Mouse (Mus musculus): Measurements from ENCODE around the gene Rnf123. TPM values are rescaled to one million over a fixed set of nuclear protein-coding genes. Genes with fewer than 3 reads are reported as not detected.
A peak's percentile ranks its signal among the peaks of the same experiment; 100 is the strongest.
"Not testable (repeated sequence)": the region's sequence is repeated elsewhere in the genome, so short reads cannot be mapped to it uniquely, and the experiment has no call there.

Rnf123 gene
- polyA plus RNA-seq, 1 experiment from 2014 or later: 41.2 TPM

DNA sequence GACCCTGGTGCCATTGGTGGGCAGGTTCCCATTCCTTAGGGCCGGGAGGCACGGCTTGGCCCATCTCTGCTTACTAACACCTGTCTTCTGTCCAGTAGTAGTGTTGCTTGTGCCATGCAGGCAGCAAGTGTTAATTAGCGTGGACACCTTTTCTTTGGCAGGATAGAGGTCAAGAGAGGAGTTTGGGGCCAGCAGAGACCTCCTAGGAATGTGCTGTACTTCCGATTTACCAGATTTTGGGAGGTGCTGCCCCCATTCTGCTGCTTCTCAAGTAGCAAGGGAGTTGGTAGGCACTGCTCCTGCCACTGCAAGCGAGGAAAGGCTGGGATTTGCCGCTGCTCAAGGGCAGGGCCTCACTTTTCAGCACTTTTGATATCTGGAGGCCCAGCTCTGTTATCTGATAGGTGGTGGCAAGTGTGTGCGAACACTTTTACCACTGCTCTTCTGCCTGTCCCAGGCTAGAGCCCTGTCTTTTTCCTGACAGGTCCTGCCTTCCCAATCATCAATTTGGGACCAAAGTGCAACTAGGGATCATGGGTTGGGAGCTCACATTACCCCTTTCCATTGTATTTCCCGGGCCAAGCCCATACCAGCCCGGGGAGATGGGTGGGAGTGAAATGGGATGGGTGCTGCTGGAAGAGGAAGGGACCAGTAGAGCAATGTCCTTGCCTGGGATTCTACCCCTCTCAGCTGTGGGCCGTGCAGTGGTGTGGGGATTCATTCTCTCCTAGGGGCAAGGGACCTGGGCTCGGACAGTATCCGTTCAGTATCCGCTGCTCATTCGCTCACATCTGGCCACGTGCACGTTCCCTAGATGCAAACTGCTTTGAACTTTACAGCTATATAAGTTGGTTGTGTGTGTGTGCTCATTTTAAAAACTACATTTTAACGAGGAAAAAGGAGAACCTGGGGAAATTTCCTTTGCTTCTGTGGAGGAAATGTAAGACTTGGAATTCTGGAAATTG, 35.3 kb downstream of the Rnf123 start:
- Histone ChIP-seq H3K27me3 (no peaks in the 10 kb centered on the region), H3K4me1 (peaks cover 31% of the 10 kb centered on the region), H3K4me2 (peak overlapping the region; percentile 91), H3K27ac (0 out of 2 replicates have a peak overlapping the region, but pooled peaks have one; percentile 42), H3K36me3 (replicated peaks) (peaks cover 63% of the 10 kb centered on the region), H3K9me3 (no peaks in the 10 kb centered on the region), H3K9ac (peak overlapping the region; percentile 64), H3K4me3 (replicated peaks) (peak overlapping the region; percentile 64)
- 58% methylated on average over 17 of the region's 17 CpGs for WGBS
- ATAC-seq (ENCODE audit: low FRiP score): no peak

DNA sequence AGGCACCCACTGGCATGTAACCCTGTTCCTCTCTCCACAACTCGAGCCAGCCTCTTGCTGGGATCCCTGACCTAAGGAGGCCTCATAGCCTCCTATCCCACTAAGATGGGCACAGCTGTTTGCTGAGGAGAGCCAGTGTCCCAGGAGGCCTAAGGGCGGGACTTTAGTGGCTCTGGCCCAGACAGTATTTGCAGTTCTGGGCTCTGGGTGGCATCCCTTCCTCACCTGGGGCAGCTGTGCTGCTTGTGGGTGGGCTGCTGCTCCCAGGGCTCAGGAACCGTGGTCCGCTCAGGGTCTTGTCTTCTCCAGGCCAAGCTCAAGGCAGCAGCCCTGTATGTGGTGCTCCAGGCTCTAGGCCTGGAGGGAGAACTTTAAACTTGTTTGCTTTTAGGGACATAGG, 36.6 kb downstream of the Rnf123 start:
- H3K4me2 ChIP-seq: no peak overlapping the region
- 91% methylated on average over 4 of the region's 4 CpGs for WGBS
- H3K9ac ChIP-seq: no peak overlapping the region
- no peak overlapping the region for H3K27ac ChIP-seq
- no peak overlapping the region for H3K4me3 ChIP-seq (replicated peaks)
- ATAC-seq (ENCODE audit: low FRiP score): no peak
- peaks cover 24% of the 10 kb centered on the region for H3K4me1 ChIP-seq
- peaks cover 68% of the 10 kb centered on the region for H3K36me3 ChIP-seq (replicated peaks)
- H3K27me3 ChIP-seq: no peaks in the 10 kb centered on the region
- H3K9me3 ChIP-seq: no peaks in the 10 kb centered on the region

DNA sequence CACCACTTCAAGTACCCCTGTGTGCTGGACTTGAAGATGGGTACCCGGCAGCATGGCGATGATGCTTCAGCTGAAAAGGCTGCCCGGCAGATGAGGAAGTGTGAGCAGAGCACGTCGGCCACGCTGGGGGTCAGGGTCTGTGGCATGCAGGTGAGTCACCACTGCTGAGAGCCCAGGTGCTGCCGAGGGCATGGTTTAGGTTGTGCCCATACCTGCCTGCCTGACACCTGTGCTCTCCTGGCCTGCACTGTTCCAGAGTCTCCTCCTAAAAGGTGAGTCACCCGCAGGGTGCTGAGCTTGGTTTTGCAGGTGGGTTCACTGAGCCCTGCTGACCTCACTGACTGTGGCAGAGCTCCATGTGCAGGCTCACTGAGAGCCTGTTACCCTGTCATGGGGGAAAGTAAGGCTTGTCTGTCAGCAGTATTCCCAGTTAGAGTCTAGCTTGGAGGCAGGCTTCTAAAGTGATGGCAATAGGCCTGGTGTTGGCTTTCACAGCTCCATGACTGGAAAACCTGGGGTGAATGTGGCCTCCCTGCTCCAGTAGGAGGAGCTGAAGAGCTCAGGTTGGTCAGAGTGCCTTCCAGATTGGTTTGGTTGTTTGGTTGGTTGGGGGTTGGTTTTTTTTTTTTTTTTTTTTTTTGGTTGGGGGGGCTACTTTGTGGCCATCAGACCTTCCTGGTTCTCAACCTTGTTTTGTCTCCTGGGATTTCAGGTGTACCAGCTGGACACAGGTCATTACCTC, 38.2 kb downstream of the Rnf123 start:
- H3K4me3 ChIP-seq (replicated peaks): no peak overlapping the region
- H3K27me3 ChIP-seq: no peaks in the 10 kb centered on the region
- no peak for ATAC-seq (ENCODE audit: low FRiP score)
- WGBS: 93% methylated on average over 8 of the region's 8 CpGs
- no peaks in the 10 kb centered on the region for H3K9me3 ChIP-seq
- H3K27ac ChIP-seq: no peak overlapping the region
- H3K9ac ChIP-seq: no peak overlapping the region
- no peak overlapping the region for H3K4me2 ChIP-seq
- H3K36me3 ChIP-seq (replicated peaks): peaks cover 66% of the 10 kb centered on the region
- H3K4me1 ChIP-seq: peaks cover 17% of the 10 kb centered on the region

DNA sequence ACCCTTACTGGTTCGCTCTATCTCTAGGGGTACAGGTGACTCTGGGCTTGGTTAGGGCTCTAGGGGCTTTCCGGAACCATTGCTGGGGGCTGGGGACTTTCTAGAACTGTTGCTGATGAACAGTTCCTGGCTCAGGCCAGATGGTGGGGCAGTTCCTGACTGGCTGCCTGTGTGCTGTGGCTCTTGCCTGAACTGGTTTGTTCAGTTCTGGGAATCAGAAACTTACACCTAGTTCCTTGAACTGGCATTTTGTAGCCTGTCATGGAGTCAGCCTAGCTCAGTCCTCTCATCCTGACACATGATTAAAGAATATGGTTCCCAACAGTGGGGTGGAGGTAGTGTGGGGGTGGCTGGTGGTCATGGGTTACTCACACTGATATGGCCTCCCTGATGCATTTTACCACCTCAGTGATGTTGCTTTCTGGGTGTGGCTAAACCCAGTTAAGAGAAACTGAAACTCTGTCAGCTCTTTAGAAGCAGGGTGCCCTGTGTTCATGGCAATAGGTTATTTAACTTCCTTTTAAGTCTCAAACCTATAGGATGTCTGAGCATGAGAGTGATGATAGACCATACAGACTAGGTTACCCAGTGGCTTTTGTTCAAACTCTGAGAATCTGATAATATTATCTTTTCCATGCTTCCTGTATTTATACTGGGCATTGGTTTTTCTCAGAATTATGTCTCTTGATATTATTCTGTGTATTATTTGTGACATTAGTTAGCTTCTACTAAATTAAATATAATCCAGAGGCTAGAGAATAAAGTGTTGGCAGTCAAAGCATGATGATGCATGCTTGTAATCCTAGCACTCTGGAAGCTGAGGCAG, 47.6 kb downstream of the Rnf123 start:
- Histone ChIP-seq H3K4me2 (no peak overlapping the region), H3K27ac (no peak overlapping the region), H3K9ac (no peak overlapping the region), H3K4me3 (replicated peaks) (no peak overlapping the region), H3K9me3 (no peaks in the 10 kb centered on the region), H3K27me3 (no peaks in the 10 kb centered on the region), H3K4me1 (no peaks in the 10 kb centered on the region), H3K36me3 (replicated peaks) (peaks cover 50% of the 10 kb centered on the region)
- WGBS: 87% methylated on average over 2 of the region's 2 CpGs
- no peak for ATAC-seq (ENCODE audit: low FRiP score)

DNA sequence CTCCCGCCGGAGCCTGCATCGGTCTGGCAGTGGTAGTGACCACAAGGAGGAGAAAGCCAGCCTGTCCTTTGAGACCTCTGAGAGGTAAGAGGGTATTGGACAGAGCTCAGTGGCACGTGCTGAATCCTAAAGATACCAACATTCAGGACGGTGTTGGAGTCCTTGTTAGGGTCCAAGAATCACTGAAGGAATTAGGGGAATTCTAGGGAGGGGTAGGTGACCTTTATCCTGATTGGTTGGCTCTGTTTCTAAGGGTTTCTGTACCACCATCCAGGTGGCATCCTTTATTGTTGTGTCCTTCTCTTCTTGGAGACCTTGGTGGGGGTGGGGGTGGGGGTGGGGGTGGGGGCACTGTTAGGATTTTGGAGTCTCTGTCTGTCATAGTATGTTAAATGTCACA, 51.0 kb downstream of the Rnf123 start:
- Histone ChIP-seq H3K27me3 (no peaks in the 10 kb centered on the region), H3K4me3 (replicated peaks) (no peak overlapping the region), H3K9ac (no peak overlapping the region), H3K27ac (no peak overlapping the region), H3K4me2 (no peak overlapping the region), H3K4me1 (no peaks in the 10 kb centered on the region), H3K36me3 (replicated peaks) (peaks cover 50% of the 10 kb centered on the region), H3K9me3 (no peaks in the 10 kb centered on the region)
- 94% methylated on average over 5 of the region's 5 CpGs for WGBS
- no peak for ATAC-seq (ENCODE audit: low FRiP score)

DNA sequence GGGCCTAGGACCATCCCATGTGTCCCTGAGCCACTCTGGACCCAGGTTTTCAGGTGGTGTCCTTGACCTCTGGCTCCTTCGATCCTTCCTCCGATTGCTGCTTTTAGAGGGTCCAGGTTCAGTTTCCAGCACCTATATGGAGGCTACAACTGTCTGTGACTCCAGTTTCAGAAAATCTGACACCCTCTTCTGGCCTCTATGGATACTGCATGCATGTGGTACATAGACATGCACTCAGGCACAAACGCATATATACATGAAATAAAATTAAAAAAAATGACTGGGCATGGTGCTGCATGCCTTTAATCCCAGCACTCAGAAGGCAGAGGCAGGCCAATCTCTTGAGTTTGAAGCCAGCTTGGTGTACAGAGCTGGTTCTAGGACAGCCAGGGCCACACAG, 55.3 kb downstream of the Rnf123 start:
- Histone ChIP-seq H3K27me3 (no peaks in the 10 kb centered on the region), H3K4me1 (no peaks in the 10 kb centered on the region), H3K27ac (no peak overlapping the region), H3K4me2 (no peak overlapping the region), H3K4me3 (replicated peaks) (no peak overlapping the region), H3K9me3 (no peaks in the 10 kb centered on the region), H3K9ac (no peak overlapping the region), H3K36me3 (replicated peaks) (peaks cover 51% of the 10 kb centered on the region)
- 95% methylated on average over 3 of the region's 3 CpGs for WGBS
- no peak for ATAC-seq (ENCODE audit: low FRiP score)

DNA sequence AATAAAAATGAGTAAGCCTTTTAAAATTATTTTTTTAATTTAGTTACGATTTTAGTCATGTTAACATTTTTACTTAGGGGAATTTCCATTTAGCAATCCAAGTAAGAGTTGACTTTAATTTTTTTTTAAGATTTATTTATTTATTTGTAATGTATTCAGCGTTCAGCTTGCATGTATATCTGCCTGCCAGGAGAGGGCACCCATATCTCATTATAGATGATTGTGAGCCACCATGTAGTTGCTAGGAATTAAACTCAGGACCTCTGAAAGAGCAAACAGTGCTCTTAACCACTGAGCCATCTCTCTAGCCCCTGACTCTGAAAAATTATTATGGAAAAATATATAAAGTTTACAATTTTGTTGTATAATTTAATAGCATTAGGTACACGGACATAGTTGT, 56.6 kb downstream of the Rnf123 start:
- H3K4me3 ChIP-seq (replicated peaks): no peak overlapping the region
- no peaks in the 10 kb centered on the region for H3K9me3 ChIP-seq
- H3K36me3 ChIP-seq (replicated peaks): peaks cover 41% of the 10 kb centered on the region
- no peak for ATAC-seq (ENCODE audit: low FRiP score)
- no peak overlapping the region for H3K27ac ChIP-seq
- H3K4me1 ChIP-seq: no peaks in the 10 kb centered on the region
- H3K9ac ChIP-seq: no peak overlapping the region
- no peak overlapping the region for H3K4me2 ChIP-seq
- WGBS: 91% methylated on average over 3 of the region's 3 CpGs
- H3K27me3 ChIP-seq: no peaks in the 10 kb centered on the region

DNA sequence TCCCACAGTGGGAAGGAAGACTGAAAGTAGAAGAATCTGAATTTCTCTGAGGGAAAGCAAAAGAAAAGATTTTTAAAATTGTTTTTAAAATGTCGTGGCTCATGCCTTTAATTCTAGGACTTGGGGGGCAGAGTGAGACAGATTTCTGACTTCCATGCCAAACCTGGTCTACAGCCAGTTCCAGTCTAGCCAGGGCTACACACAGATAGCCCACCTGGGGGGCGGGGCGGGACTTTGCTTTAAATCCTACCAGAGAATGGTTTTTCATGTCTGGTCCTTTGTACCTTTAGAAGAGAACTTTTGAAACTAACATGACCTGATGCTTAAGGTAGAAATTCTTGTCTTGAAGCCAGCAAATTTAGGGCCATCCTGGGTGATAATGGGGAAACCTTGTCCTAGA, 59.9 kb downstream of the Rnf123 start:
- Histone ChIP-seq H3K27ac (no peak overlapping the region), H3K4me2 (no peak overlapping the region), H3K9me3 (no peaks in the 10 kb centered on the region), H3K4me3 (replicated peaks) (no peak overlapping the region), H3K4me1 (no peaks in the 10 kb centered on the region), H3K36me3 (replicated peaks) (peaks cover 30% of the 10 kb centered on the region), H3K27me3 (no peaks in the 10 kb centered on the region), H3K9ac (no peak overlapping the region)
- ATAC-seq (ENCODE audit: low FRiP score): no peak
- 87% methylated on average over 3 of the region's 3 CpGs for WGBS

DNA sequence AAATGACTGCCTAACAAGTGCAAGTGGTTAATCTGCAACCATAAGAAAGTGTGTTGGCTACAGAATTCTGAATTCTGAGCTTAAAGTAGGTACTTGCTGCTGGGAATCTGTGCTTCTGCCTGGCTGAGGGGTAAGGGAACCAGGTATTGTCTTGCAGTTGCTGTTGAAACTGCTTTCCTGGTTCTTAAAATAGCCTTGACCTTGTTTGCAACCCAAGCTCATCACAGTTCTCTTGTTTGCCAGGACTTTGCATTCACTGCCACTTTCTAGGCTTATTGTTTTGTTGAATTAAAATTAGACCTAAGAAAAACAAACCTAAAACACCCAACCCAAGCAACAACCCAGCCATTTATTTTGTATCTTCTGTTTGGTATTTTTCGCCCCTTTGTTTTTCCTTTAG, 62.4 kb downstream of the Rnf123 start:
- Histone ChIP-seq H3K9me3 (no peaks in the 10 kb centered on the region), H3K27me3 (no peaks in the 10 kb centered on the region), H3K4me1 (no peaks in the 10 kb centered on the region), H3K4me3 (replicated peaks) (no peak overlapping the region), H3K27ac (no peak overlapping the region), H3K36me3 (replicated peaks) (peaks cover 13% of the 10 kb centered on the region), H3K9ac (no peak overlapping the region), H3K4me2 (no peak overlapping the region)
- no peak for ATAC-seq (ENCODE audit: low FRiP score)
- 91% methylated on average over 1 of the region's 1 CpGs for WGBS

DNA sequence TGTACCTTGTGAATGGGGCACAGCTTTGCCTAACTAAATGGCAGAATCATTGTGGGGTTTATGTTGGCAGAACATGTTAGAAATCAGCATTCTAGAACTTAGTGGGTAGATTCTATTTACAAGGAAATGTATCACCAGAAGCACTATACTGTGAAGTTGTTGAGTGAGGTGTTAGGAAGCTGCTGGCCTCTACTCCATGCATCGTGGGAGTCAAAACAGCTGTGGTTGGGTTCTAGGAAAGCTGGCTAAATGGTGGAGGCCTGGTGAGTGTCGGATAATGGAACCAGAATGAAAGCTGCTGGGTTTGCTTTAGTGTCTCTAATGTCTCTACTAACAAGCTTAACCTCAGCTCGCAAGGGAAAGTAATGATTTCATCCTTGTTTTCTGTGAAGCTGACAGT, 66.0 kb downstream of the Rnf123 start:
- Histone ChIP-seq H3K4me2 (no peak overlapping the region), H3K36me3 (replicated peaks) (peaks cover 10% of the 10 kb centered on the region), H3K9me3 (no peaks in the 10 kb centered on the region), H3K4me3 (replicated peaks) (no peak overlapping the region), H3K27ac (no peak overlapping the region), H3K27me3 (no peaks in the 10 kb centered on the region), H3K4me1 (no peaks in the 10 kb centered on the region), H3K9ac (no peak overlapping the region)
- ATAC-seq (ENCODE audit: low FRiP score): no peak
- WGBS: 86% methylated on average over 3 of the region's 3 CpGs

DNA sequence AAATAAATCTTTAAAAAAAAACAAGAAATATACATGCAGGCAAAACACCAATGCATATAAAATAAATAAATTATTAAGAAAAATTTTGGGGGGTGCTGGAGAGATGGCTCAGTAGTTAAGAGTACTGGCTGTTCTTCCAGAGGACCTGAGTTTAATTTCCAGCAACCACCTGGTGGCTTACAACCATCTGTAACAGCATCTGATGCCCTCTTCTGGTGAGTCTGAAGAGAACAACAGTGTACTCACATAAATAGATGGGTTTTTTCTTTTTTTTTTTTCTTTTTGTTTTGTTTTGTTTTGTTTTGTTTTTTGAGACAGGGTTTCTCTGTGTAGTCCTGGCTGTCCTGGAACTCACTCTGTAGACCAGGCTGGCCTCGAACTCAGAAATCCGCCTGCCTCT, 69.6 kb downstream of the Rnf123 start:
- H3K4me1 ChIP-seq; H3K9ac ChIP-seq; H3K4me2 ChIP-seq; H3K27ac ChIP-seq; H3K36me3 ChIP-seq (replicated peaks); ATAC-seq (ENCODE audit: low FRiP score); H3K9me3 ChIP-seq; H3K4me3 ChIP-seq (replicated peaks); H3K27me3 ChIP-seq: not testable (repeated sequence)
- WGBS: 96% methylated on average over 2 of the region's 2 CpGs

DNA sequence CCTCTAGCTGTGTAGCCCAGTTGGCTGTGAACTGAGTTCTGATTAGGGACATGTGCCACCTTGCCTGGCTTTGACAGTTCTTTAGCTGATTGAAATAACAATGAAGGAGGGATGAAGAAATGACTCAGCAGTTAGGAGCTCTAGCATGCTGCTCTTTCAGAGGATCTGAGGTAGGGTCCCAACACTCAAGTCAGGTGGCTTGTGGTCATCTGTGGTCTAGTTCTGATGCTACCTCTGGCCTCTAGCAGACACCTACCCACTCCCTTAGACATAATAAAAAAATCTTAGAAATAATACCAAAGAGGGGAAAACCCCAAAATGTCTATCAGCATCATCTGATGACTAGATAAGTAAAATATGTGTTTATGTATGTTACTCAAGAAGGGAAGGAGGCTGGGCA, 72.8 kb downstream of the Rnf123 start:
- H3K4me3 ChIP-seq (replicated peaks): no peak overlapping the region
- no peaks in the 10 kb centered on the region for H3K27me3 ChIP-seq
- no peak overlapping the region for H3K4me2 ChIP-seq
- no peaks in the 10 kb centered on the region for H3K9me3 ChIP-seq
- H3K4me1 ChIP-seq: 0 out of 2 replicates have a peak, but pooled peaks cover 4% of the 10 kb centered on the region
- H3K27ac ChIP-seq: no peak overlapping the region
- H3K9ac ChIP-seq: no peak overlapping the region
- no peak for ATAC-seq (ENCODE audit: low FRiP score)
- H3K36me3 ChIP-seq (replicated peaks): peaks cover 13% of the 10 kb centered on the region
